Mouse (Mus musculus) kidney, postnatal 10 days (tissue): ENCODE data around the gene Slc41a2.

Source experiments
- DNase-seq: peaks from one replicate; pipeline ENCODE4 v3.0.0; 2021; ENCODE audit warnings: mixed read lengths

The Slc41a2 gene

GRCm38 (mm10) chr10:83219729-83220128, 118.0 kb downstream of the Slc41a2 start:
- DNase-seq: peak; percentile 70

- no peak for DNase-seq
Measured at GRCm38 (mm10) chr10:83218778-83219177, 118.9 kb downstream of the Slc41a2 start.

GRCm38 (mm10) chr10:83217256-83217655, 120.4 kb downstream of the Slc41a2 start:
- DNase-seq: no peak

- DNase-seq: no peak
Measured at GRCm38 (mm10) chr10:83215559-83215958, 122.1 kb downstream of the Slc41a2 start.

- no peak for DNase-seq
Measured at GRCm38 (mm10) chr10:83212618-83213017, 125.1 kb downstream of the Slc41a2 start.

- no peak for DNase-seq
Measured at GRCm38 (mm10) chr10:83210968-83211583, 126.6 kb downstream of the Slc41a2 start.

- no peak for DNase-seq
Measured at GRCm38 (mm10) chr10:83210122-83210521, 127.6 kb downstream of the Slc41a2 start.

- no peak for DNase-seq
Measured at GRCm38 (mm10) chr10:83209388-83209787, 128.3 kb downstream of the Slc41a2 start.

GRCm38 (mm10) chr10:83208436-83208835, 129.2 kb downstream of the Slc41a2 start:
- DNase-seq: no peak

GRCm38 (mm10) chr10:83202906-83203702, 134.6 kb downstream of the Slc41a2 start:
- no peak for DNase-seq

GRCm38 (mm10) chr10:83201525-83201924, 136.2 kb downstream of the Slc41a2 start:
- no peak for DNase-seq

- no peak for DNase-seq
Measured at GRCm38 (mm10) chr10:83199290-83199689, 138.4 kb downstream of the Slc41a2 start.

- no peak for DNase-seq
Measured at GRCm38 (mm10) chr10:83198692-83199091, 139.0 kb downstream of the Slc41a2 start.

- peak; percentile 85 for DNase-seq
Measured at GRCm38 (mm10) chr10:83197690-83198336, 139.9 kb downstream of the Slc41a2 start.

- DNase-seq: no peak
Measured at GRCm38 (mm10) chr10:83191982-83192381, 145.7 kb downstream of the Slc41a2 start.

GRCm38 (mm10) chr10:83191476-83191875, 146.2 kb downstream of the Slc41a2 start:
- no peak for DNase-seq

GRCm38 (mm10) chr10:83189071-83189470, 148.6 kb downstream of the Slc41a2 start:
- DNase-seq: no peak

- DNase-seq: no peak
Measured at GRCm38 (mm10) chr10:83186984-83187383, 150.7 kb downstream of the Slc41a2 start.

GRCm38 (mm10) chr10:83186167-83186566, 151.5 kb downstream of the Slc41a2 start:
- DNase-seq: no peak

- peak; percentile 47 for DNase-seq
Measured at GRCm38 (mm10) chr10:83185121-83185520, 152.6 kb downstream of the Slc41a2 start.

- peak; percentile 63 for DNase-seq
Measured at GRCm38 (mm10) chr10:83184480-83185069, 153.1 kb downstream of the Slc41a2 start.

GRCm38 (mm10) chr10:83183634-83184479, 153.8 kb downstream of the Slc41a2 start:
- no peak for DNase-seq
